Mouse (Mus musculus) megakaryocyte, adult 5-6 weeks (primary cell): ENCODE measurements around the gene Asna1. TPM values are rescaled to one million over a fixed set of nuclear protein-coding genes. Genes with fewer than 3 reads are reported as not detected.

Source experiments
- ATAC-seq: 2 replicates; pipeline ENCODE4 v1.8.0; 2016; ENCODE audit warnings: mild to moderate bottlenecking, inconsistent platforms; ENCODE audit not compliant: poor library complexity, severe bottlenecking
- total RNA-seq, 2 experiments: library from RNA; stranded (forward) in 1 of 2; stranded (reverse) in 1 of 2; fragments of 153-499, 151-499 nt in 1 of 2; fragments of 221-1000, 200-1000 nt in 1 of 2; gene quantifications; 2 replicates each; pipeline versions ENCODE4 v1.2.3 to v1.2.4; 2015 to 2017

Gene Asna1
- total RNA-seq, 2 experiments from 2014 or later, result 64.0 to 65.5 TPM

DNA sequence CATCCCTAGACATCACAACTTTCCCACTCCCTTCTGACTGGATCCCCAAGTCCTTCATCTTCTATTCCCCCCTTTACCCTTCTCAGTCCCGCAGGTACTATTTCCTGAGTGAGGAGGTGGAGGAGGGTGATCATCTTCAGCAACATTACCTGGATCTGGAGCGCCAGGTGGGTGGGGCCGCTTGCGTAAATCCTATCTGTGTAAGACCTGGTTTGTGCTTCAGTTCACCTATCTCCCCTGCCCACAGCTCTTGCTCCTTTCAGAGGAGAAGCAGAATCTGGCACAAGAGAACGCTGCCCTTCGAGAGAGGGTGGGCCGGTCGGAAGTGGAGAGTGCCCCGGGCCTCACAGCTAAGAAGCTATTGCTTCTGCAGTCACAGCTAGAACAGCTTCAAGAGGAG lies 30.7 kb downstream of the Asna1 start:
- no peak for ATAC-seq

DNA sequence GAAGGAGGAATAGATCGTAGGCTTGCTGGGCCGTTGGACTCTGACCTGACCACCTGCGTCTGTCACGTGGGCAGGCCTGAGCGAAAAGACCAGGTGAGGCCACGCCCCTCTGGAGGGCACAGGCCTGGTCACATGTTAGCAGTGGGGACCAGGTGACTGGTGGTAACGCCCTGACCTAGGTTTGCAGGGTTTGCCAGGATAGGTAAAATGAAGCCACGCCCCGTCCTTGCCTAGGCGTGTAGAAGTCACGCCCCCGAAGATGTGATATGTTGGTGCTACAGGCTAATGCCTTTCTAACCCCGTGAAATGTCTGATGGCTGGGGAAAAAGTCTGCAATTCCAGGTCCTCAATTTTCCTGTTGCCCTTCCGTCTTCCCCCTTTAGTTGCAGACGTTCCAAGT lies 34.2 kb downstream of the Asna1 start:
- no peak for ATAC-seq

DNA sequence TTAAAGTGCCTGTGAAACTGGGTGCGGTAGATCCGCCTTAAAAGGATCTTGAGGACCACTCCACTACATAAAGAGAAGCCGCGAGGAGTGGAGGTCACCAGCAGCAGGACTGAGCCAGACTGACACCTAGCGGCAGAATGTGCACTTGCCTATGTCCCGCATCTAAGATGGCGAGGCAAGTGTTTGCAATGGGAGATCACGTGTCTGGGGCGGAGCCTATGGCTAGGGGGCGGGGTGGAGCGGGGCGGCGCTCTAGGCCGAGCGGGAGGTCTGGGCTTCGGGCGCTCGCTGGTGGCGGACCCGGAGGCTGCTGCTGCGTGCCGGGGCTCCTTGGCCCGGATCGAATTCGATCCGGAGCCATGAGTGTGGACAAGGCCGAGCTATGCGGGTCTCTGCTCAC lies 34.7 kb downstream of the Asna1 start, which contains the start of gene Hook2:
Hook2 (plus strand) TSS at position 255 of the 400 bp plus-strand sequence.
- ATAC-seq, result peak; percentile 77

DNA sequence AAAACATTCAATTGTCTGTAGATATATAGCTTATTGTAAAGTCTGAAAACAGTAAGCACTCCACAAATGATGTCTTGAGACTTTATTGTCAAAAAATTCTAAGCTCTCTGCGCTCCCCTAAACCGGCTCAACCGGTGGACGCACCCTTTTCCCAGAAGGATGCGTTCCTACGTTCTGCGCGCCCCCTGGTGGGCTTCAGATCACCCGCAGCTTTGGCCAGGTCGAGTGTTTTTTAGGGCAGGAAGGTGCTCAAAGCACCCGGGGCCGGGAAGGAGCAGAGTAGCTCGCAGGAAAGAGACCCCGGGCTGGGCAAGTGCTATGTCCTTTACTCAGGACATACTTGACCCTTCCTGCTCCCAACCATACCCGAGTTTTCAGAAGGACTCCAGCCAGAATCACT lies 35.3 kb downstream of the Asna1 start:
- peak; percentile 59 for ATAC-seq

DNA sequence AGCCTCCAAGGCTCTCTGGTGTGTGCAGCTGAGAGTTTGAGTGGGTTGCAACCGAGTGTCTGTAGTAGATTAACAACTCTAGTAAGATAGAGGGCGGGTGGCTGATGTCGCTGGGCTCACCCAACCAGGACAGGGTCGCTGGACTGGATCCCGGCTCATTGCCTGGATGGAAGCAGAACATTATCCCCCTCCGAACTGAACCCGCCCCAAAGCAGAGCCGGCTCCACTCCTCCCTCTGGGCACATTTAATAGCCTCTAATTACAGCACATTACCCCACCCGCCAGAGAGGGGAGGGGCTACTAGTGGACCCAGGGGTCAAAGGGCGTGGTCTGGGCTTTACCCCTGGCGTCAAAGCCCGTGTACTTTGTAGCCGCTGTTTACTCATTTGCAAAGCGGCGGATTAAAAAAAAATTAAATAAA lies 35.8 kb downstream of the Asna1 start:
- ATAC-seq, result no peak

DNA sequence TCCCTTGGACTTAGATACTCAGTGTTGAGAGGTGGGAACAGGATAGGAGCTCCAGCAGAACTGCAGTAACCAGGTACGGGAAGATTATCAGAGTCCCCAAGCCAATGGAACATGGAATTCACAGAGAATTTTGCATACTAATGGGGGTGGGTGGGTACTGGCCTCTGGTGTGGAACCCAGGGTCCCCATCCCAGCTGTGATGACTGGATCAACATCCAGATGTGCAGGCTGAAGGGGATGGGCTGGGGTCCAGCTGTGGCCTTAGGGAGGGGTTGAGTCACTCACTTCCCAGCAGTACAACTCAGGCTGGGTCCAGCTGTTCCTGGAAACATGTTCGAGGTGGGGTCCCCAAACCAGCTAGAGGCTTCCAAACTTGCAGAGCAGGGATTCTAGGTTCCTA lies 37.2 kb downstream of the Asna1 start:
- ATAC-seq, result no peak

DNA sequence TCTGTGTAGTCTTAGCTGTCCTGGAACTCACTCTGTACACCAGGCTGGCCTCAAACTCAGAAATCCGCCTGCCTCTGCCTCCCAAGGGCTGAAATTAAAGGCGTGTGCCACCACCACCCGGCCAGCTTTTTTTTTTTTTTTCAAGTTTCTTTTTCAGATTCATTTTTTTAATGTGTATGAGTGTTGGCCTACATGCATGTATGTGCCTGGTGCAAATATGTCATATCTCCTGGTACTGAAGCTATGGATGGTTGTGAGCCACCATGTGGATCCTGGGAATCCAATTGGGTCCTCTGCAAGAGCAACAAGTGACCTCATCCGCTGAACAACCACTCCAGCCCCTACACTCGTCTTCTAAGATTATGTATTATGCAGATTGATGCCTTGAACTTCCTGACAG lies 37.7 kb downstream of the Asna1 start:
- ATAC-seq, result no peak

DNA sequence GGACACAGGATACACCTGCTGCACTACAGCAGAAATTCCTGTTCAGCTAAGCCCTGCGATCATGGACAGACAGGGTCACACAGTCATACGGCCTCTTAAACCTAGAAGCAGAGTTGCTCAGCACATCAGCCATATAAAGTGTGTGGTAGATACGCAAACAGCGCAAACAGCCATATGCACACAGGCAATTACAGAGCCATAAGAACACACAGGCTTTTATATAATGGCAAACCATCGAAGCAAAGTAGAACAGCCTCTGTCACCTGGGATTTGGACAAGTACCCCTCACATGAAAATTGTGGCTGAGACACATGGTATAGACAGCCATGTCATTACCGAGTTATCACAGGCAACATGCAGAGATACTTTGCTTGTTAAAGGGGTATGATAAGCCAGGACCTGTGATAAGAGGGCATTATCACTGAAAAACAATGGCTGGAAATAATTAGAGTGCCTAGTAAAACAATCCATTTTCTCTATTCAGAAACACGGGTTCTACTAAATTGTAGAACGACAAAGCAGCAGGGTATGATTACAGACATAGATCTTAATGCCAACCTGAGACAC lies 38.6 kb downstream of the Asna1 start:
- no peak for ATAC-seq

DNA sequence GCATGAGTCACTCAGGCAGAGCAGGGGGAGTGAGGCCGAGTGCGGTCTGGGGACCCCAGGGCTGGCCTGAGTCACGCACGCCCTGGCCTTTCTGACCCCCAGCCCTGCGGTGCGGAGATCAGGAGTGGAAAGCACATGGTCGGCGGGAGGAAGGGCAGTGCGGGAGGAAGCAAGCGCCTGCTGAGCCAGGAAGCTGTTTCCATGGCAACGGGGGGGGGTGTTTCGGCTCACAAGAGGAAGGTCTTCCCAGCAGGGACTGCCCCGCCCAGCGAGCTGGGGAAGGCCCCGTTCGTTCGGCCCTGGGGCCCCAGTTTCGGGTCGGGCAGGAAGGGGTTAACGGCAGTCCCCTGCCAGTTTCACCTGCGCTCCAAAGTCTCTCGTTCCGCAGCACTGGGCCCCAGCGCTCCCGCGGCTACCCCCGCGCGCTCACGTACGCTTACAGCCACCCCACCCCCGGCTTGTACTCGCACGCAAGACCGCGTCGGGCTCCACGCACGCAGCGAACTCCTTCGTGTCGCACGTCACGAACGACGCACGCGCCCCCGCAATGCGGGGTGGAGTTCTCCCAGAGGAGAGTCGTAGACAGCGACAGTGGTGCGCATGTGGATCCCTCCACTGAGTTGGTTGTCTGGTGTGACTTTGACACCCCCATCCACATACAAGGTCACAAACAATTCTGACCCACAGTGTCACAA lies 39.2 kb downstream of the Asna1 start:
- ATAC-seq, result peak; percentile 64

DNA sequence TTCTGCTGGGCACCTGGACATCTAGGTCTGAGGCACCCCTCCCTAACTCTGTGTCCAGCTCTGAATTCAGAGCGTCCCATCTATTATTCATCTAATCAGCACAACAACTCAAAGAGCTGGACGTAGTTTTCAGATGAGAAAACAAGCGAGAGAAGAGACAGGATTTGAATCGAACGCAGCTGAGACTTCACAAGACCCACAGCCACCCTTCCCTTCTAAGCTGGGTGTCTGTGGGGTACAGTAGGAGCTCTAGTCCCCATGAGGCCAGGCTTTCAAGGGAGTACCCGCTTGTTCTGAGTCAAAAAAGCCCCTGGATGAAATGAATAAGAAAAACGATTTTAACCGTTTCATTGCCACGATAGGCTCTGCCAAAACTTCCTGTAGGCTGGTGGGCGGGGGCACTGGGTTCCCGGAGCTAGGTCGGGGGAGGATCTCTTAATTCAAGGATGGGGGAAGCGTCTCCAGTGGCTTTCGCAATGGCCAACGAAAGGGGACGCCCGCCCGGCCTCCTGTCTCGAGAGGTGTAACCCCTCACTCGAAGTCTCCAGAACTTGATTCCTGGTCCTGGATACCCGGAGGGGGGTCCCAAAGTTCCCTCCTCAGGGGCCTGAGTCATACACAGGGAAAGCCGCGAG lies 39.9 kb downstream of the Asna1 start:
- no peak for ATAC-seq

DNA sequence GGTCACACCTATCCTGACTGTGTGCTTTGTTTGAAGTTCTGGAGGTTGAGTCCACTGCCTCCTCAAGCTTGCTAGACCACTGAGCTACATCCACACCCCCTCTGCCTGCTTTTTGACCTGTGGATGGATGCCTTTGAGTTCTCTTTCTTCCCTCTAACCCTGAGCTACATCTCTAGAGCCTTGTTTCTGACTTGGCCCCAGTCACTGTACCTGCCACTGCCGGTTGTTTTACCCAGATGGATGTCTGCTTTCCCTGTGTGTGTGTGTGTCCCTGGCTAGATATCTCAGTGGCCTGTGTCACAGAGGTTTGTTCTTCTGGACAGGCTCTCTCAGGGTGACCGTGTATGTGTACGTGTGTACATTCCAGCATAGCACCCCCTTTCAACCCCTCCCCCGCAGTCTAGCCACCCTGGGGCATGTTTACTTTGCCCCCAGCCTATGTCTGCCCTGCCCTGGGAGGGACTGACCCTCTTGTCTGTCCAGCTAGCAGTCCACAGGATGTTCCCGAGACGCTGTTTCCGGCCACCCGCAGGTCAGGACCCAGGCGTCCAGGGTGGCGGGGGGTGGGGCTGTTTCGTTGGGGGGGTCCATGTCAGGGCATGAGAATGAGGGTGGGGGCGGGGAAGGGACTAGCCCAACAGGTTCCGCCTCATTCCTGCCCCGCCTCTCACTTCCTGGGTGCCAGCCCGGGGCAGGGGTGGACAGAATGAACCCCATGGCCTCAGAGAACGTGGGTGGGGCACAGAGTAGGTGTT lies 40.6 kb downstream of the Asna1 start:
- no peak for ATAC-seq

DNA sequence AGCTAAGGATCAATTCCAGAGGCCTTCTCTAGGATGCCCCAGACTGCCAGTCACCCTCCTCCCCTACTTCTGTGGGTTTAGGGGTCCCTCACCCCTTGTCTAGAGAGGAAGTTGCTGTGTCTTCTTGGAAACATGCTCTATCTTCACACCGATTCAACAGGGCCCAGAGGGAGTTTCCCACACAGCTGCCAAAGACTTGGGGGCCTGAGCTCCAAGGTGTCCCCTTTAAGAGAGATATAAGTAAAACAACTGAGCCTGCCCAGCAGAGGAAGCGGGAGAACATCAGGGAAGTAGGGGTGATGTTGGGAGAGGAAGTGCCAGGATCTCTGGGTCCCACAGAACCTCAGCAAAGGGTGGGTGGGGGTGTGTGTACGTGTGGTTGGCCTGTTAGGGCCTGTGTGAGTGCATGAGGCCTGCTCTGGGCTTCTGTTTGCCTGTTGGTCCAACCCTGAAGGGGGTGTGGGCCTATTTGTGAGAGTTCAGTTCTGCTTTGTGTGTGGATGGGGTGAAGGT lies 42.5 kb downstream of the Asna1 start:
- no peak for ATAC-seq

DNA sequence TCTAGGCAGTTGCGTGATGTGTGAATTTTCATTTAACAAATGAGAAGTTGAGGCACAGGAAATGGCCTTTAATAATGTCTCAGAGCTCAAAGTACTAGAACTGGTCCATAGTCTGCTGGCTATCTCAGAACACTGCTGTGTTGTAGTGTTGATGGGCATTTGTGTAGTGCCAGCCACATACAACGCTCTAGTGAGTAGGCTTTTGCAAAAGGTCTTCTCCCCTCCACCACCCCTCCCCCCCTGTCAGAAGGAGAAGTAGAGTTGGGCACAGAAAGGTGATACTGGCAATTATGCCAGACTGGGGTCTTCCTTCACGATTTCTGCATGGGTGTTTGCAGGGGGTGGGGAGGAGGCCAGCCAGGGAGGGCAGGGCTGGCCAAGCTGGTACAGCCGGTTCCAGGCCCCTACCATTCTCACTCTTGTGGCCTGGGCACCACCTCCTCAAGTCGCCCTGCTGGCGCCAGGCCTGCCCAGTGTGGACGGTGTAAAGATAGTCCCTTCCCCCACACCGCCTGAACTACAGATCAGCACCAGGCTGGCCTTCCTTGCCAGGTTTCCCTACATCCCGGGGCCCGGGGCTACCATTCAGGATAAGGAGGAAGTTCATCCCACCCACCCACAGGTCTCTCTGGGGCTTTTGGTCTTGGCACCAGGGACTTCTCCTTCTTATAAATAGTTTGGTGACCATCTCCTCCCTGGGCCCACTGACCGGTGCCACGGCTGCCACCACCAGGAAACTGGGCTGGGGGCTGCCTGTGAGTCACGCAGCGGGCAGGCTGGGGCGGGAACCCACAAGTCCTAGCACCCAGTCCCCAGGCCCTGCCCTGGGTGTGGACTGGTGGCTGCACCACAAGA lies 43.2 kb downstream of the Asna1 start:
- no peak for ATAC-seq

DNA sequence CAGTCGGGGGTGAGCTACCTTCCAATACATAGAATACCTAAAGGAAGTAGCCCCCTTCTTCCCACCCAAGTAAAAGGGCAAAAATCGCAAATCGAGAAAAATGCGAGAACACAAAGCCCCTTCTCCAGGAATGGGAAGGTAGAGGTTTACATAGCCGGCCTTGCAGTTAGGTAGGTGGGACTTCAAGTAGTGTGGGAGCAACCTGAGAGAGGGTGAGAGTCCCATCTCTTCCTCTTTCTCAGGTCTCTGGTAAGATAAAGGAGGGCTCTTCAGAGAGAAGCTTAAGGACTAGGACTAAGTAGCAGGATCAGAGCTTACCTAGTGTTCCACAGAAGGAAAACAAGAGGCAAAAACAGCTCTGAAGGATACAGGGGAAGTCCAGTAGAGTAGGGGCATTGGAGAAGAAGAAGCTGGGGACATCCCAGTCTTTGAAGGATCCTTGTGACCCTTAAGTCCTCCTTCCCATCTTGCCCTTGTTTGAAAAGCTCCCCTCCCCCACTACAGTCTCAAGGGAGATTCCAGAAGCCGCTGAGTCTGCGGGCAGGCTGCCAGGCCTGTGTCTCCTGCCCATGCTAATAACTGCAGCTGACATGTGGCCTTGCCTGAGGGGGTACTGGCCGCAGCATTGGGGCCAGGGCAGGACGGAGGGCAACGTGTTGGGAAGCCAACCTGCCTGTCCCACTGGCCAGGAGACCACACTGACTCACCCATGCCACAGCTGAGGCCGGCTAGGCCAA lies 44.3 kb downstream of the Asna1 start:
- no peak for ATAC-seq

DNA sequence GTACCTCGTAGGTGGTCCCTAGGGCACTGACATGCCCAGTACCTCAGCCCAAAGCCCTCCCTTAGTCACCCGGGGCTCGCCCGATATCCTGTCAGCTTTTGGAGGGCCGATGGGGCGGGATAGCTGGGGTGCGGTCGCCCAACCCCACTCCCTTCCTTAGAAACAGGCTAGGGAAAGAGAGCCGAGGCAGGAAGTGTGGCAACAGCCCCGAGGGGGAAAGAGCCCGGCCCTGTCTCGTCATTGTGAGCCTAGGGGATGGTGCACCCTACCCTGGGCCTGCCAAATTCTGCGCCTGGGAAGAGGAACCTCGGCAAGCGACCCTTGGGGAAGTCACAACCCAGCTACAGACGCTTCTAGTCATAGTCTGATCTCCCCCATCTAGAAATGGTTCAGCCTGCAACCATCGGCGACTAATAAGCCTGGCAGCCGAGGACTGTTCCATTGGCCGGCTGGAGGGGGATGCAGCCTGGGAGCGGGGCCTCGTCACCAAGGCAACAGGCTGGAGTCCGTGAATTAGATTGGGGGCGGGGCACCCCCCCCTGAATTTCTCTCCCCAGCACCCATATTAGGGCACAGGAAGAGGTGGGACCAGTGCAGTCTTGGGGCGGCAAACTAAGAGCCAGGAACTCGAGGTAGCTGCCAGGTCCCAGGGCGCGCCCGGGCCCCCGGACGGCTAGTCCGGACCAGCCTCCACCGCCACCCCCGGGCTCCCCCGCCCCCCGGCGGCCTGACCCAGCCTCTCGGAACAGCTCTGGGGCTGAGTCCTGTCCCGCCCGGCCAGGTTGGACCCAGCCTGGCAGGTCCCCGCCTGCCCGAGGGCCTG lies 45.3 kb downstream of the Asna1 start:
- peak; percentile 31 for ATAC-seq

DNA sequence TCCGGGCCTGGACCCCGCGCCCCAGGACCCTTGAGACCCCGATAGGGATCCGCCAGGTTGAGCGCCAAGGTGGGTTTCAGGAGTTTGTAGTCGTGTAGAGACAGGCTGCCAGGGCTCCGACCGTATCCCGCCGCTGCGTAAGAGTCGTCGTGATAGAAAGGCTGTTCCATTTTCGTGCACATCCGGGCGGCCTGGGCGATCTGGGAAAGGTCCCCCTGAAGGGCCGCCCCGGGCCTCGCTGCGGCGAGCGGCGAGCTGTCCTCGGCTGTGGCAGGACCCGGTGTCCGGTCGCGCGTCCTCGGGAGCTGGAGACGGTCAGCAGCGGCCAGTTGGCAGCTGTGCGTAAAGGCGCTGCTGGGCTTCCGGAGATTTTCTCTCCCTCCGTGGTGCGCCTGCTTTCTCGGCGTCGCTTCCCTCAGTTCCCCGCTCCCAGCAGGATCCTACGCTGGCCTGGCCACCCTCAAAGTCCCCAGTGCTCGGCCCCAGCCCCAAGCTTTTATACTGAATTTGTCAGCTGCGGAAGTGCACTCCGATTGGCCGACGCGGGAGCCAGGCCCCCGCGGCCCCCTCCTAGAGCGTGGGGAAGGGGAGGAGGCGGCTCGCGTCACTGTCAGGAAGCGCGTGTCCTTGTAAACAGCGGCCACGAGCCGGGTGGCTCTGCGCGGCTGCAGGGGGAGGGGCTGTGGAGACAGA lies 46.7 kb downstream of the Asna1 start, which contains the start of gene Junb:
Junb (minus strand) TSS at position 471 of the 693 bp plus-strand sequence.
- peak; percentile 43 for ATAC-seq

DNA sequence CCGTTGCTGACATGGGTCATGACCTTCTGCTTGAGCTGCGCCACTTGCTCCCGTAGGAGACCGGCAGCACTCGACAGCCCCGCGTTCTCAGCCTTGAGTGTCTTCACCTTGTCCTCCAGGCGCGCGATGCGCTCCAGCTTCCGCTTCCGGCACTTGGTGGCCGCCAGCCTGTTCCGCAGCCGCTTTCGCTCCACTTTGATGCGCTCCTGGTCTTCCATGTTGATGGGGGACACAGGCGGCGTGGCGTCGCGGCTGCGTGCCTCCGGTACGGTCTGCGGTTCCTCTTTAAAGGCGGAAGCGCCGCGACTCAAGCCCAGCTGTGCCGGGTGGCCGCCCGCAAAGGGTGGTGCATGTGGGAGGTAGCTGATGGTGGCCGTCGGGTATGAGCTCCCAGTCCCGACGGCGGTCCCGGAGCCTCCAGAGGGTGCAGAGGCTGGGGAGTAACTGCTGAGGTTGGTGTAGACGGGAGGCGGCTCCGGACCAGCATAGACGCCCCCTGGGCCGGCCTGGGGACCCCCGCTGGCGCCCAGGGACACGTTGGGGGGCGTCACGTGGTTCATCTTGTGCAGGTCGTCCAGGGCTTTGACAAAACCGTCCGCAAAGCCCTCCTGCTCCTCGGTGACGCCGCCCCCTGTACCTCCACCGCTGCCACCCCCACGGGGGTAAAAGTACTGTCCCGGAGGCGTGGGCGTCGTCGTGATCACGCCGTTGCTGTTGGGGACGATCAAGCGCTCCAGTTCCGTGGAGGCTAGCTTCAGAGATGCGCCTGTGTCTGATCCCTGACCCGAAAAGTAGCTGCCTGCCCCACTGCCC lies 47.4 kb downstream of the Asna1 start:
- peak; percentile 4 for ATAC-seq
